Mouse (Mus musculus) kidney, embryonic 16.5 days (tissue): Measurements from ENCODE around the gene Fbxl20. TPM values are rescaled to one million over a fixed set of nuclear protein-coding genes. Genes with fewer than 3 reads are reported as not detected.

Experiments used
- ATAC-seq: fragments of 200-750 bp; cut with Nextera tagmentation; 2 replicates; pipeline ENCODE4 v1.8.0; 2017; ENCODE audit warnings: moderate TSS enrichment; ENCODE audit not compliant: low FRiP score, low TSS enrichment
- H3K27ac ChIP-seq: fragments of 300-500 bp; sonication (generic); 2 replicates; pipeline ENCODE4 v1.5.1; 2014; ENCODE audit warnings: low read length
- H3K27me3 ChIP-seq: fragments of 300-500 bp; sonication (generic); 2 replicates; pipeline ENCODE4 v1.6.1; 2014; ENCODE audit warnings: low read length, control low read depth, mixed read lengths; ENCODE audit not compliant: insufficient read depth
- H3K36me3 ChIP-seq: fragments of 300-500 bp; sonication (generic); 2 replicates; pipeline ENCODE4 v1.6.1; 2014; ENCODE audit warnings: low read length, control low read depth, mixed read lengths; ENCODE audit not compliant: insufficient read depth
- H3K4me1 ChIP-seq: fragments of 300-500 bp; sonication (generic); 2 replicates; pipeline ENCODE4 v1.6.1; 2014; ENCODE audit warnings: low read length, control low read depth, mixed read lengths; ENCODE audit not compliant: insufficient read depth
- H3K4me2 ChIP-seq: fragments of 300-500 bp; sonication (generic); replicated peaks from 2 replicates; pipeline ENCODE4 v1.6.1; 2014; ENCODE audit warnings: low read depth, low read length
- H3K4me3 ChIP-seq: fragments of 300-500 bp; sonication (generic); 2 replicates; pipeline ENCODE4 v1.5.1; 2014; ENCODE audit warnings: mild to moderate bottlenecking, low read length
- H3K9ac ChIP-seq: fragments of 300-500 bp; sonication (generic); replicated peaks from 2 replicates; pipeline ENCODE4 v1.6.1; 2014; ENCODE audit warnings: low read length
- H3K9me3 ChIP-seq: fragments of 300-500 bp; sonication (generic); 2 replicates; pipeline ENCODE4 v1.6.1; 2016; ENCODE audit warnings: low read length, control low read depth
- WGBS: fragments of 180-500 bp; shearing (Covaris S2); extraction: QIAGEN DNeasy Blood & Tissue Kit; methylation state at CpG from one replicate; pipeline ENCODE4 v1.1.7; 2014; 5-methylcytosine and 5-hydroxymethylcytosine counted together
- polyA plus RNA-seq: library from polyadenylated mRNA; unstranded; fragments of >200 nt; fragmentation: Nextera tagmentation; extraction: Ambion mirVana; gene quantifications from 2 replicates; pipeline ENCODE4 v1.2.1, GENCODE M21; 2015

The Fbxl20 gene
- polyA plus RNA-seq, 1 experiment from 2014 or later = 20.0 TPM

GRCm38 (mm10) chr11:98067255-98067654, 82.9 kb downstream of the Fbxl20 start:
- no peak overlapping the region for H3K27ac ChIP-seq
- no peak overlapping the region for H3K4me3 ChIP-seq
- peaks cover 10% of the 10 kb centered on the region for H3K9me3 ChIP-seq
- no peak for ATAC-seq
- no peak overlapping the region for H3K4me2 ChIP-seq
- no peaks in the 10 kb centered on the region for H3K36me3 ChIP-seq
- no peak overlapping the region for H3K9ac ChIP-seq
- H3K27me3 ChIP-seq = no peaks in the 10 kb centered on the region
- WGBS = 94% methylated on average over 21 of the region's 21 CpGs
- H3K4me1 ChIP-seq = no peaks in the 10 kb centered on the region

- no peak overlapping the region for H3K27ac ChIP-seq
- 89% methylated on average over 12 of the region's 12 CpGs for WGBS
- H3K27me3 ChIP-seq = no peaks in the 10 kb centered on the region
- no peaks in the 10 kb centered on the region for H3K36me3 ChIP-seq
- no peak overlapping the region for H3K9ac ChIP-seq
- no peak overlapping the region for H3K4me3 ChIP-seq
- no peak overlapping the region for H3K4me2 ChIP-seq
- peaks cover 10% of the 10 kb centered on the region for H3K9me3 ChIP-seq
- ATAC-seq = no peak
- H3K4me1 ChIP-seq = no peaks in the 10 kb centered on the region
Measured at GRCm38 (mm10) chr11:98066201-98066600, 84.0 kb downstream of the Fbxl20 start.

GRCm38 (mm10) chr11:98061904-98062562, 88.2 kb downstream of the Fbxl20 start:
- WGBS = 64% methylated on average over 6 of the region's 6 CpGs
- no peaks in the 10 kb centered on the region for H3K27me3 ChIP-seq
- no peak overlapping the region for H3K4me3 ChIP-seq
- peaks cover 6% of the 10 kb centered on the region; the same call in 1 of the 2 replicates for H3K4me1 ChIP-seq
- no peak overlapping the region for H3K4me2 ChIP-seq
- no peak for ATAC-seq
- no peak overlapping the region for H3K27ac ChIP-seq
- H3K9me3 ChIP-seq = peaks cover 7% of the 10 kb centered on the region; the same call in 1 of the 2 replicates
- no peaks in the 10 kb centered on the region for H3K36me3 ChIP-seq
- no peak overlapping the region for H3K9ac ChIP-seq

DNA sequence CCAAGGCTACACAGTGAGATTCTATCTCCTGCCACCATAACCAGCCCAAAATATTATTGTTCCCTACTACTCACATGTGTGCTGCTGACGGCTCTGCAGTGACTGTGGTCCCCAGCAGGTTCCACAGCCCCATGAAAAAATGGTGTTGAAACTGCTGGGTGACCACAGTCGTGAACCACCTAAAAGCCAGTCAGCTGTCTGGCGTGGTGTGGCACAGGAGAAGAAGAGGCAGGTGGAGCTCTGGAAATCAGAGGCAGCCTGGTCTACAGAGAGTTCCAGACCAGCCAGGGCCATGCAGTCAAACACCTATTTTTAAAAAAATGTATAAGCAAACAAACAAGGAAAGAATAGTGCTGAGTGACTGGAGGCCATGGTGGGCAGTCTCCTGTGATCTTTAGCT, 88.8 kb downstream of the Fbxl20 start:
- Histone ChIP-seq H3K4me2 (no peak overlapping the region), H3K27ac (no peak overlapping the region), H3K9me3 (0 out of 2 replicates have a peak, but pooled peaks cover 2% of the 10 kb centered on the region), H3K4me3 (no peak overlapping the region), H3K27me3 (no peaks in the 10 kb centered on the region), H3K4me1 (peaks cover 8% of the 10 kb centered on the region; the same call in 1 of the 2 replicates), H3K9ac (no peak overlapping the region), H3K36me3 (no peaks in the 10 kb centered on the region)
- 64% methylated on average over 3 of the region's 3 CpGs for WGBS
- ATAC-seq = no peak

DNA sequence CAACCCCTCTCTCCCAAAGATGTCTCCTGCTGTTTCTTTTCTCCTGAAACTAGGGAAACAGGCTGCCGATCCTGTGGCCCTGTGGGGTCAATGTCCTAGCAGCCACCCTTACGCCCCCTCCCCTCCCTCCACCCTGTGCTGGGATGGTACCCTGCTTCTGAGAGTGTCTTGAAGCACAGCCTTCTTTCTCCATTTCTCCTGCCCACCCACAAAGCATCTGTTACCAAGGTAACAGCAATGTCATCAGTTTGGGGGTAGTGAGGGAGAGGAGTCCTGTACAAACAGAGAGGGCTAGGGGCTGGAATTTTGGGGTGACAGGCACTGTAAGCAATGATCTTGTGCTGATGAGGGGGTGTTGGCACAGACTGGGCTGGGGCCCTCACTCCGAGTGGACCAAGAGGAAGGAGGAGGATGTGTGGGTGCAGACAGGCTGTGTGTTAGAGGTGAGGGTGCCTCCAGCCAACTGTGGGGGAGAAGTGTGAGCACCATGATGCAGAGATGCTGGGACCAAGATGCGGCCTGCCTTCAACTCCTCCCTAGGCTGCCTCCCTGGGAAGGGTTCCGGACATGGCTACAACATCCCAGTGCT, 90.0 kb downstream of the Fbxl20 start:
- no peak overlapping the region for H3K27ac ChIP-seq
- no peaks in the 10 kb centered on the region for H3K36me3 ChIP-seq
- ATAC-seq = no peak
- H3K4me1 ChIP-seq = peaks cover 8% of the 10 kb centered on the region; the same call in 1 of the 2 replicates
- 0 out of 2 replicates have a peak, but pooled peaks cover 3% of the 10 kb centered on the region for H3K27me3 ChIP-seq
- H3K4me3 ChIP-seq = no peak overlapping the region
- H3K9ac ChIP-seq = no peak overlapping the region
- WGBS = 76% methylated on average over 5 of the region's 5 CpGs
- H3K4me2 ChIP-seq = no peak overlapping the region
- 0 out of 2 replicates have a peak, but pooled peaks cover 2% of the 10 kb centered on the region for H3K9me3 ChIP-seq

- no peak overlapping the region for H3K27ac ChIP-seq
- ATAC-seq = no peak
- WGBS = 69% methylated on average over 7 of the region's 7 CpGs
- H3K27me3 ChIP-seq = 0 out of 2 replicates have a peak, but pooled peaks cover 3% of the 10 kb centered on the region
- no peaks in the 10 kb centered on the region for H3K36me3 ChIP-seq
- no peak overlapping the region for H3K4me3 ChIP-seq
- H3K4me1 ChIP-seq = peaks cover 8% of the 10 kb centered on the region; the same call in 1 of the 2 replicates
- H3K9ac ChIP-seq = no peak overlapping the region
- no peak overlapping the region for H3K4me2 ChIP-seq
- H3K9me3 ChIP-seq = 0 out of 2 replicates have a peak, but pooled peaks cover 2% of the 10 kb centered on the region
Measured at GRCm38 (mm10) chr11:98059662-98060061, 90.5 kb downstream of the Fbxl20 start.

GRCm38 (mm10) chr11:98057998-98058397, 92.2 kb downstream of the Fbxl20 start:
- H3K4me3 ChIP-seq = no peak overlapping the region
- 0 out of 2 replicates have a peak, but pooled peaks cover 2% of the 10 kb centered on the region for H3K9me3 ChIP-seq
- no peak overlapping the region for H3K4me2 ChIP-seq
- H3K4me1 ChIP-seq = peaks cover 9% of the 10 kb centered on the region
- H3K36me3 ChIP-seq = no peaks in the 10 kb centered on the region
- 80% methylated on average over 5 of the region's 5 CpGs for WGBS
- H3K27ac ChIP-seq = no peak overlapping the region
- peaks cover 5% of the 10 kb centered on the region; the same call in 1 of the 2 replicates for H3K27me3 ChIP-seq
- no peak overlapping the region for H3K9ac ChIP-seq
- no peak for ATAC-seq

- no peak for ATAC-seq
- Histone ChIP-seq H3K9me3 (0 out of 2 replicates have a peak, but pooled peaks cover 2% of the 10 kb centered on the region), H3K4me2 (0 out of 2 replicates have a peak overlapping the region, but pooled peaks have one; percentile 3), H3K4me3 (no peak overlapping the region), H3K27me3 (peaks cover 10% of the 10 kb centered on the region; the same call in 1 of the 2 replicates), H3K36me3 (no peaks in the 10 kb centered on the region), H3K4me1 (peaks cover 14% of the 10 kb centered on the region), H3K27ac (no peak overlapping the region), H3K9ac (peak overlapping the region; percentile 25; the same call in 1 of the 2 replicates)
- 13% methylated on average over 9 of the region's 9 CpGs for WGBS
Measured at GRCm38 (mm10) chr11:98057466-98057865, 92.7 kb downstream of the Fbxl20 start.

DNA sequence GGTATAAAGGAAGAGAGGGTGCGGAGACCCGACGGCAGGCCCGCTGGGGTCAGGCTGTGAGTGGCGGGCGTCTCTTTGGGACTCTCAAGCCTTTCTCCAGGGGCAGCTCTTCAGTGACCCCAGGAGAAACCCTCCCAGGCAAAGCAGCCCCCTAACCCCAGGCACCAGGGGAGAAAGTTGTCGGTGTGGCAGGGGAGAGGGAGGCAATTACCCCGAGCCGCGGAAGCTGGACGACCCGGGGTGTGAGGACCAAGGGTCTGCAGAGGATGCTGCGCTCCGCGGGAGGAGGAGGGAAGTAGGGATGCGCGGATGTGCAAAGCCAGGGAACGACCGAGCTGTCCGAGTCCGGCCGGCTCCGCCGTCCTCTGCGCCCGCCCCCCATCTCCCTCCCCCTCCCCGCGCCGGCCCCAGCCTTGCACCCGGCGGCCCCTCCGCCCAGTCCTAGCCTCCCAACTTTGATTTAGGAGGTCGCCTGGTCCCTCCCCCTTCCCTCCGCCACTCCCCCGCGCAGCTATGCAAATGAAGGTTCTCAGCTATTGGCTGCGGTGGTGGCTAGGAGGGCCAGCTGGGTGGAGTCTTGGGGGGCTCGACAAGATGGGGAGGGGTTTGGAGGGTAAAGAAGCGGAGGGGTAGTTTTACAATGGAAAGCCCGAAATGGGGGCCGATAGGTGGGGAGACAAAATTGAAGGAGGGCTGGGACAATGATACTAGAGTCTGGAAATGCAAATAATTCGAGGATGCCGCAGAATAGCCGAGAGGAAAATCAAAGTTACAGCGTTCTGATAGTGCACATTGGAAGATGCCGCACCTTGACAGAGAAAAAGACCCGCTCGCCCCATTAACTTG, 97.0 kb downstream of the Fbxl20 start, which contains the start of gene Stac2:
Gene Stac2, minus strand, starts transcription at position 474 of the 846 bp plus-strand sequence.
- no peak within 1 kb of the TSS for H3K27ac ChIP-seq
- H3K36me3 ChIP-seq = no peaks in the 10 kb centered on the region
- peaks cover 24% of the 10 kb centered on the region for H3K27me3 ChIP-seq
- H3K9ac ChIP-seq = peak within 1 kb of the TSS; percentile 73
- under 1% methylated on average over 45 of the region's 48 CpGs for WGBS
- H3K4me1 ChIP-seq = peaks cover 34% of the 10 kb centered on the region
- H3K9me3 ChIP-seq = no peaks in the 10 kb centered on the region
- ATAC-seq = peak; percentile 91
- H3K4me3 ChIP-seq = peak within 1 kb of the TSS; percentile 50
- H3K4me2 ChIP-seq = peak within 1 kb of the TSS; percentile 68
